Comparison of ENCODE assay signal across 17 mouse cellular contexts in genomic region chr13:48018606-48019005, GRCm38 (mm10).
DNase-seq lines count a peak whose midpoint lies in the region; ATAC-seq and TF ChIP-seq lines count a peak whose summit lies in the region.
"Had no signal": no experiment of that assay in that cellular context is flagged by ENCODE, and none has a peak within 500 bp of the region (broad histone marks: within the 10 kb centered on the region; RNA-seq: fewer than 3 reads in every experiment).

No protein-coding gene starts in this region.

- no peak overlapping the region for H3K4me2 ChIP-seq in heart, embryonic 12.5 days
- peak overlapping the region; percentile 7; the same call in 1 of the 2 replicates for H3K4me2 ChIP-seq in limb, embryonic 13.5 days (replicated peaks)
- H3K4me2 ChIP-seq in liver, postnatal 0 days (ENCODE audit: low read depth, low read length): no peak overlapping the region
- H3K4me2 ChIP-seq: heart, embryonic 13.5 days; liver, embryonic 11.5 days; lung, embryonic 15.5 days; midbrain, embryonic 15.5 days had no signal

- peak; percentile 6 for DNase-seq in heart, postnatal 4 days
- DNase-seq in limb, embryonic 10.5 days (ENCODE audit: low spot score): no peak
- peak; percentile 2 for DNase-seq in MEL (ENCODE audit: low read depth, low spot score)
- DNase-seq in kidney, postnatal 4 days: peak; percentile 21 to 42
- no peak for DNase-seq in liver, postnatal 0 days
- DNase-seq: adrenal gland, postnatal 14 days; cerebellum, adult 11-12 months; heart, postnatal 36 days; thymus, adult 18-20 months had no signal

- H3K9me3 ChIP-seq in heart, embryonic 12.5 days (replicated peaks): no peaks in the 10 kb centered on the region
- no peaks in the 10 kb centered on the region for H3K9me3 ChIP-seq in limb, embryonic 13.5 days
- no peaks in the 10 kb centered on the region for H3K9me3 ChIP-seq in limb, embryonic 10.5 days (replicated peaks)
- no peaks in the 10 kb centered on the region for H3K9me3 ChIP-seq in MEL (replicated peaks; ENCODE audit: insufficient read depth, low read length)
- H3K9me3 ChIP-seq in liver, postnatal 0 days (ENCODE audit: low read length): no peaks in the 10 kb centered on the region
- H3K9me3 ChIP-seq: heart, embryonic 13.5 days; lung, embryonic 15.5 days; midbrain, embryonic 15.5 days had no signal

- H3K27ac ChIP-seq in heart, embryonic 12.5 days (ENCODE audit: poor library complexity, severe bottlenecking): no peak overlapping the region
- H3K27ac ChIP-seq in limb, embryonic 13.5 days: no peak overlapping the region
- H3K27ac ChIP-seq in limb, embryonic 10.5 days: no peak overlapping the region
- H3K27ac ChIP-seq in MEL (ENCODE audit: control insufficient read depth, low read depth, low read length): no peak overlapping the region
- no peak overlapping the region for H3K27ac ChIP-seq in liver, postnatal 0 days (ENCODE audit: low read depth)
- H3K27ac ChIP-seq: heart, embryonic 13.5 days; lung, embryonic 15.5 days; midbrain, embryonic 15.5 days had no signal

- H3K27me3 ChIP-seq in heart, embryonic 12.5 days (replicated peaks): no peaks in the 10 kb centered on the region
- H3K27me3 ChIP-seq in limb, embryonic 13.5 days: no peaks in the 10 kb centered on the region
- H3K27me3 ChIP-seq in limb, embryonic 10.5 days (ENCODE audit: low read depth, poor library complexity, severe bottlenecking): no peaks in the 10 kb centered on the region
- H3K27me3 ChIP-seq in MEL (ENCODE audit: control insufficient read depth in 1 of 2, insufficient read depth in 2 of 2, low read length in 2 of 2): no peaks in the 10 kb centered on the region
- no peaks in the 10 kb centered on the region for H3K27me3 ChIP-seq in liver, postnatal 0 days (ENCODE audit: insufficient read depth, low read length)
- H3K27me3 ChIP-seq: heart, embryonic 13.5 days; lung, embryonic 15.5 days; midbrain, embryonic 15.5 days had no signal

- WGBS in heart, embryonic 12.5 days: 66% methylated on average over 5 of the region's 5 CpGs
- 67% methylated on average over 5 of the region's 5 CpGs for WGBS in limb, embryonic 13.5 days
- 80% methylated on average over 5 of the region's 5 CpGs for WGBS in limb, embryonic 10.5 days
- WGBS in liver, postnatal 0 days (ENCODE audit: insufficient replicate concordance): 60% methylated on average over 5 of the region's 5 CpGs

- ATAC-seq in heart, embryonic 12.5 days (ENCODE audit: insufficient number of reproducible peaks, low FRiP score): no peak
- ATAC-seq in limb, embryonic 13.5 days (ENCODE audit: low FRiP score, low read depth): no peak
- ATAC-seq in liver, postnatal 0 days: no peak
- ATAC-seq: CD4-positive, CD25-positive, alpha-beta regulatory T cell, adult 4 months; forebrain, embryonic 14.5 days; midbrain, embryonic 15.5 days had no signal

- no peaks in the 10 kb centered on the region for H3K79me2 ChIP-seq in MEL (ENCODE audit: control insufficient read depth, insufficient read depth, low read length, poor library complexity)

- no peak for TF ChIP-seq POLR2A in MEL (IDR thresholded peaks at IDR 0.05; ENCODE audit: control insufficient read depth in 1 of 2, insufficient read depth in 1 of 2, low read depth in 1 of 2, low read length in 2 of 2, poor library complexity in 1 of 2)

- H3K4me1 ChIP-seq in heart, embryonic 12.5 days (replicated peaks): 0 out of 2 replicates have a peak, but pooled peaks cover 5% of the 10 kb centered on the region
- no peaks in the 10 kb centered on the region for H3K4me1 ChIP-seq in limb, embryonic 13.5 days
- H3K4me1 ChIP-seq in limb, embryonic 10.5 days: peaks cover 8% of the 10 kb centered on the region; the same call in 1 of the 2 replicates
- no peaks in the 10 kb centered on the region for H3K4me1 ChIP-seq in MEL (ENCODE audit: control insufficient read depth in 1 of 2, insufficient read depth in 2 of 2, low read length in 2 of 2)
- H3K4me1 ChIP-seq in liver, postnatal 0 days (ENCODE audit: insufficient read depth): no peaks in the 10 kb centered on the region
- H3K4me1 ChIP-seq: lung, embryonic 15.5 days had no signal

- TF ChIP-seq RAD21 in MEL (IDR thresholded peaks at IDR 0.05; ENCODE audit: low read depth, low read length): no peak

- H3K36me3 ChIP-seq in heart, embryonic 12.5 days: no peaks in the 10 kb centered on the region
- H3K36me3 ChIP-seq in limb, embryonic 13.5 days: no peaks in the 10 kb centered on the region
- no peaks in the 10 kb centered on the region for H3K36me3 ChIP-seq in limb, embryonic 10.5 days
- no peaks in the 10 kb centered on the region for H3K36me3 ChIP-seq in MEL (ENCODE audit: control insufficient read depth in 1 of 2, insufficient read depth in 2 of 2, low read length in 2 of 2)
- H3K36me3 ChIP-seq in liver, postnatal 0 days (replicated peaks; ENCODE audit: insufficient read depth, low read length): no peaks in the 10 kb centered on the region
- H3K36me3 ChIP-seq: heart, embryonic 13.5 days; lung, embryonic 15.5 days; midbrain, embryonic 15.5 days had no signal

- TF ChIP-seq CTCF in MEL (IDR thresholded peaks at IDR 0.05 in 2 of 3, conservative IDR thresholded peaks at IDR 0.05 in 1 of 3; ENCODE audit: control insufficient read depth in 1 of 3, insufficient read depth in 1 of 3, low read depth in 2 of 3, low read length in 3 of 3, poor library complexity in 1 of 3, severe bottlenecking in 1 of 3): no peak
- TF ChIP-seq CTCF in liver, postnatal 0 days (IDR thresholded peaks at IDR 0.05; ENCODE audit: low read depth): no peak

- no peak overlapping the region for H3K9ac ChIP-seq in heart, embryonic 12.5 days
- no peak overlapping the region for H3K9ac ChIP-seq in limb, embryonic 13.5 days
- H3K9ac ChIP-seq in MEL (ENCODE audit: control insufficient read depth, low read depth, low read length, poor library complexity, severe bottlenecking): no peak overlapping the region
- no peak overlapping the region for H3K9ac ChIP-seq in liver, postnatal 0 days (replicated peaks)
- H3K9ac ChIP-seq: heart, embryonic 13.5 days; lung, embryonic 15.5 days; midbrain, embryonic 15.5 days had no signal

- no peak overlapping the region for H3K4me3 ChIP-seq in heart, embryonic 12.5 days
- no peak overlapping the region for H3K4me3 ChIP-seq in limb, embryonic 13.5 days
- no peak overlapping the region for H3K4me3 ChIP-seq in limb, embryonic 10.5 days
- peak overlapping the region; percentile 37 to 52; a peak in 3 of 4 replicates for H3K4me3 ChIP-seq in MEL (ENCODE audit: control insufficient read depth in 1 of 2, insufficient read depth in 1 of 2, low read depth in 2 of 2, low read length in 2 of 2)
- H3K4me3 ChIP-seq in liver, postnatal 0 days (ENCODE audit: low read depth, low read length): no peak overlapping the region
- H3K4me3 ChIP-seq: heart, embryonic 13.5 days; lung, embryonic 15.5 days; midbrain, embryonic 15.5 days had no signal

- no peak for TF ChIP-seq EP300 in MEL (IDR thresholded peaks at IDR 0.05; ENCODE audit: low read depth in 1 of 2, low read length in 2 of 2)
- TF ChIP-seq EP300 in liver, postnatal 0 days (IDR thresholded peaks at IDR 0.05; ENCODE audit: low read depth): no peak

TF ChIP-seq in MEL, 35 proteins besides CTCF, POLR2A, EP300 and RAD21:
- no peak for TF ChIP-seq JUND (IDR thresholded peaks at IDR 0.05; ENCODE audit: low read depth, low read length)
- no peak for TF ChIP-seq USF2 (IDR thresholded peaks at IDR 0.05; ENCODE audit: borderline replicate concordance in 1 of 2, insufficient read depth in 1 of 2, low read depth in 1 of 2, low read length in 2 of 2)
- no peak for TF ChIP-seq USF1 (IDR thresholded peaks at IDR 0.05; ENCODE audit: low read depth, low read length)
- no peak for TF ChIP-seq MYC (IDR thresholded peaks at IDR 0.05; ENCODE audit: low read depth, low read length)
- TF ChIP-seq ZNF384 (IDR thresholded peaks at IDR 0.05; ENCODE audit: low read depth, low read length): no peak
- no peak for TF ChIP-seq CHD1 (IDR thresholded peaks at IDR 0.05; ENCODE audit: low read depth, low read length)
- no peak for TF ChIP-seq RCOR1 (IDR thresholded peaks at IDR 0.05; ENCODE audit: low read depth, low read length)
- no peak for TF ChIP-seq NELFE (IDR thresholded peaks at IDR 0.05; ENCODE audit: low read depth, low read length)
- no peak for TF ChIP-seq SIN3A (IDR thresholded peaks at IDR 0.05; ENCODE audit: low read length)
- no peak for TF ChIP-seq TCF12 (IDR thresholded peaks at IDR 0.05; ENCODE audit: low read depth, low read length)
- TF ChIP-seq BHLHE40 (IDR thresholded peaks at IDR 0.05; ENCODE audit: borderline replicate concordance, low read depth, low read length): no peak
- TF ChIP-seq CHD2 (IDR thresholded peaks at IDR 0.05; ENCODE audit: low read length): no peak
- TF ChIP-seq MEF2A (IDR thresholded peaks at IDR 0.05; ENCODE audit: extremely low read depth, insufficient replicate concordance, low read depth, low read length, poor library complexity, severe bottlenecking): no peak
- no peak for TF ChIP-seq TAL1 (IDR thresholded peaks at IDR 0.05; ENCODE audit: low read length)
- no peak for TF ChIP-seq MXI1 (IDR thresholded peaks at IDR 0.05; ENCODE audit: low read depth, low read length)
- no peak for TF ChIP-seq MAFK (IDR thresholded peaks at IDR 0.05; ENCODE audit: borderline replicate concordance, low read depth, low read length)
- no peak for TF ChIP-seq ZKSCAN1 (IDR thresholded peaks at IDR 0.05; ENCODE audit: low read depth, low read length)

Comparison
In these comparisons a context has a peak if more than half of its experiments do, and no peak if none do; other contexts are left out.
1. DNase-seq: peak in heart, postnatal 4 days (single experiment), MEL (single experiment) and kidney, postnatal 4 days (2 of 2); none in limb, embryonic 10.5 days (single experiment) and liver, postnatal 0 days (single experiment).
2. H3K4me3 ChIP-seq: peak in MEL (2 of 2); none in heart, embryonic 12.5 days (single experiment), limb, embryonic 13.5 days (single experiment), limb, embryonic 10.5 days (single experiment) and liver, postnatal 0 days (single experiment).